Mouse (Mus musculus): ENCODE measurements around the gene Msi2.

Gene Msi2

DNA sequence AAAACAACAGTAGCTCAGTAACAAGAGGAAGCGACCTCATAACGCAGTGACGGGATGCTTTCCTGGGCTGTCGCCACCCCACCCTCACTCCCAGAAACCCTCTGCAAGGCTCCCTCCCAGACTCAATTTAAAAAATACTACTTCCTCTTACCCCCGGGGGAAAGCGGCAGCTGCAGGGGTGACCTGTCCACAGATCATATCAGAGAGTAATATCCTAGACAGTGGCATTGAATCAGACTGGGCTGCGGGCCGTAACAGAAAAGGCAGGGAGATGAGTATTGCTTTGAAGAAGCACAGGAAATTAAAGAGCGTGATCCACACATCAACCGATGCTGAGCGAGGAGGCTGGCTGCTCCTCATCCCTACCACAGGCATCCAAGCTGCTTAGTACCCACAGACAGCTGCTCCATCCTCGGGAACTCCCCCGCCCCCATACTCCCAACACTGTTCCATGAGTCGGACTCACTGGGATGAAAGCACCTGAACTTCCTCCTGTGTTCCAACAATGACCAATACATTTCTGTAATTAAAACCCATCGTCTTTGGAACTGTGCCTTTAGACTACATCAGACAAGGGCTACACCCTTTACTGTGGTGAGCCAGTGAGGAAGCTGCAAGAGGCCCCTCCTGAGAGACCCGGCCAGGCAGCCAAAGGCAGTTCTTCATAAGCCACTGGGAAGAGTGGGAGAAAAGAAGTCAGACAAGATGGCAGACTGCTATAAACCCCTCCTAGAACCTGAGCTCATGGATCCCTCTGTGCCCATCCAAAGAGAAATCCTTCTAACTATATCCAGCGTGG lies 118.8 kb downstream of the Msi2 start:
- peaks cover 50% of the 10 kb centered on the region for H3K36me3 ChIP-seq (ENCODE audit: insufficient read depth, low read length)
- no peaks in the 10 kb centered on the region for H3K27me3 ChIP-seq (ENCODE audit: insufficient read depth, low read length)
- no peaks in the 10 kb centered on the region for H3K9me3 ChIP-seq (ENCODE audit: low read length)
- peak overlapping the region; percentile 37 for H3K4me3 ChIP-seq (replicated peaks; ENCODE audit: low read length)
- H3K4me1 ChIP-seq (replicated peaks; ENCODE audit: low read depth, low read length): peaks cover 95% of the 10 kb centered on the region
- no peak for TF ChIP-seq NANOG (IDR thresholded peaks at IDR 0.05; ENCODE audit: borderline replicate concordance, low read length)

DNA sequence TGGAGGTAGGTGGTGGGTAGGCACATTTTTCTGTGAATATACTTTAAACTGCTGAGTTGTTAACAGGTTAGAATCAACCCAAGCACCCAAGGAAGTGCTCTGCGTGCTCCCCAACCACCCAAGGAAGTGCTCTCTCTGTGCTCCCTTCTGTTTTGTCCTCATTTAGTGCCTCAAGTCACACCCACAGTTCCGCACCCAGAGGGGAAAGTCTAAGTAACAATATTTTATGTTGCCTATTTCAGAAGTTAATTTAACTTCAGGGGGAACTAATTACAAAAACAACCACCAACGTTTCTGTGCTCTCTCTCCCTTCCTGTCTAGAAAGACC lies 119.5 kb downstream of the Msi2 start:
- TF ChIP-seq NANOG (IDR thresholded peaks at IDR 0.05; ENCODE audit: borderline replicate concordance, low read length) (no peak), POU5F1 (IDR thresholded peaks at IDR 0.05; ENCODE audit: borderline replicate concordance, low read length) (no peak), CTCF (conservative IDR thresholded peaks at IDR 0.05; ENCODE audit: low read length) (no peak)
- H3K36me3 ChIP-seq (ENCODE audit: insufficient read depth, low read length): peaks cover 44% of the 10 kb centered on the region
- H3K4me1 ChIP-seq (replicated peaks; ENCODE audit: low read depth, low read length): peaks cover 95% of the 10 kb centered on the region
- no peaks in the 10 kb centered on the region for H3K9me3 ChIP-seq (ENCODE audit: low read length)
- H3K27me3 ChIP-seq (ENCODE audit: insufficient read depth, low read length): no peaks in the 10 kb centered on the region
- peak overlapping the region; percentile 37; the same call in 1 of the 2 replicates for H3K4me3 ChIP-seq (replicated peaks; ENCODE audit: low read length)

DNA sequence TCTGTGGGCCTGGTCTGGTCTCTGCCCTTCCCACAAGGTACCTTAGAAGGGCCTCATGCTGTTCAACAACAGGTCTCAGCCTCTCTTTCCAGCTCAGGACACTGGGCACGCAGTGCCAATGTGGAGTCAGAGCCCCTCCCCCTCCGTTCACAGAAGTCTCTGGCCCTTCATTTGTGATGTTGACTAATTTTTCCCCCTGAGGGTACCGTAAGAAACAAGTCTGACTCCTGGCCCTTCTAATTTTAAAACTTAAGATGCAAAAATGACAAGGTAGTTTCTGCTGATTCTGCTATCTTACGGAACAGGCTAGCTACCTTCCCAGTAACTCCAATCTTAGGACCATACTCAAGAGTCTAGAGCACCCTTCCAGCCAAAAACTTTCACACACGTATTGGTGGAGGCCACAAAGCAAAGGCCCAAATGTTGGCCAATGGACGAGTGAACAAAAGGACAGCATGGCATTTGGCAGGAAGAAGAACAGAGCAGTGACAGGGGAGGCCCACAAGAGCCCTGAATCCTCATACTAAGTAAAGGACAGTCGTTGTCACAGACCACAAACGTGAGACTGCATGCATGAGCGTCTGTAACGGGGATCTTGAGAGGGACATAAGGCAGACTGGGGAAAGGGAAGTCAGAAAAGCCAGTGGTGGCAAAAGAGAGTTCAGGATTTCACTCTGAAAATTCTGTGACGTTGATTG lies 120.0 kb downstream of the Msi2 start:
- Histone ChIP-seq H3K36me3 (ENCODE audit: insufficient read depth, low read length) (peaks cover 39% of the 10 kb centered on the region), H3K4me1 (replicated peaks; ENCODE audit: low read depth, low read length) (peaks cover 95% of the 10 kb centered on the region), H3K9me3 (ENCODE audit: low read length) (no peaks in the 10 kb centered on the region), H3K27me3 (ENCODE audit: insufficient read depth, low read length) (no peaks in the 10 kb centered on the region), H3K4me3 (replicated peaks; ENCODE audit: low read length) (no peak overlapping the region)
- no peak for TF ChIP-seq NANOG (IDR thresholded peaks at IDR 0.05; ENCODE audit: borderline replicate concordance, low read length)
- no peak for TF ChIP-seq POU5F1 (IDR thresholded peaks at IDR 0.05; ENCODE audit: borderline replicate concordance, low read length)
- TF ChIP-seq CTCF (conservative IDR thresholded peaks at IDR 0.05; ENCODE audit: low read length): no peak

DNA sequence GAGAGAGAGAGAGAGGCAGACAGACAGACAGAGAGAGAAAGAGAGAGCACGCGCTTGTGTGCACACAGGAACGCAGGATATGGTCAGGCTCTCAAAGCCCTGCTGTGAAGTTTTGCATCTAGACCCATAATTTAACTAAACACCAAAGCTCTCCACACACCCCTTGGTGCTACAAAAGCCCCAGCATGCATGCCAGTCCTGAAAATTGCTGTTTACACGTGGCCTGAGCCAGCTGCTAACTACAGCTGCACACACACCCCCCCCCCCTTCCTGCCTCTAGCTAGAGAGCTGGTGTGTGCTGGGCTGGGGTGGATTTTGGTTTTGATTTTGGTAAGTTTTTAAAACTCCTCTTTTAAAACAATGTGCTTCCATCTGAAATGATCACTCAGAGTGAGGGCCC lies 122.7 kb downstream of the Msi2 start:
- no peak for TF ChIP-seq CTCF (conservative IDR thresholded peaks at IDR 0.05; ENCODE audit: low read length)
- no peak for TF ChIP-seq NANOG (IDR thresholded peaks at IDR 0.05; ENCODE audit: borderline replicate concordance, low read length)
- TF ChIP-seq POU5F1 (IDR thresholded peaks at IDR 0.05; ENCODE audit: borderline replicate concordance, low read length): no peak
- H3K4me3 ChIP-seq (replicated peaks; ENCODE audit: low read length): no peak overlapping the region

DNA sequence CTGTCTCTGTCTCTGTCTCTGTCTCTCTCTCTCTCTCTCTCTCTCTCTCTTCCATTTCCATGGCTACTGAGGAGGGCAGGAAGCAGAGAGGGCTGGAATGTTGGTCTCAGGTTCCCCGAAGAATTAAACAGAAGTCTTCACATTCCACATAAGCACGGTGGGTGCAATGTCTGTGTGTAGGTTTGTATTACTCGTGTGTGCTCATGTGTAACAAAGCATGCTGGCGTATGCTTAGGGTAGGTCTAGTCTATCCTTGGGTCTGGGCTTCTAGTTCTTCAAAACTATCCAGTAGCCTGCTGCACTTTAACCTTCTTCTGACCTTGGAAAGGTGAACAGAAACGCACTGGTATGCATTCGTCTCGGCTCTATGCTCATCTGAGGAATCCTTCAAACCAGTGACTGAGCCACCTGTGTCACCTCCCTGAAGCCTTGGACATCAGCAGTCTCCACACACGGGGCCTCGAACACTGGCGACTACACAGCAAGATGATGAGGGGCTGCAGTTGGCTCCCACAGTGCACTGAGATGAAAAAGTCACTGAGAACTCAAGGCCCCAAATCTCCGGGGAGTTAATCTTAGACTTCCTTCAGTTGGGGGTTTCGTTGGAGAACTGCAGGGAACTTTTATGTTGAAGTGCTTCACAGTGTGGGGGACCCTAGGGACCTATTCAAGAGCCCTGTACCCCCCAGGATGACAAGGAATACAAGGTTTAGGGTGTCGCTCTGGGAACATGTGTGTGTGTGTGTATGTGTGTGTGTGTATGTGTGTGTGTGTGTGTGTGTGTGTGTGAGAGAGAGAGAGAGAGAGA lies 123.3 kb downstream of the Msi2 start:
- H3K9me3 ChIP-seq (ENCODE audit: low read length): no peaks in the 10 kb centered on the region
- H3K4me3 ChIP-seq (replicated peaks; ENCODE audit: low read length): no peak overlapping the region; the same call in 1 of the 2 replicates
- TF ChIP-seq POU5F1 (IDR thresholded peaks at IDR 0.05; ENCODE audit: borderline replicate concordance, low read length) (no peak), NANOG (IDR thresholded peaks at IDR 0.05; ENCODE audit: borderline replicate concordance, low read length) (no peak), CTCF (conservative IDR thresholded peaks at IDR 0.05; ENCODE audit: low read length) (no peak)
- peaks cover 30% of the 10 kb centered on the region for H3K36me3 ChIP-seq (ENCODE audit: insufficient read depth, low read length)
- no peaks in the 10 kb centered on the region for H3K27me3 ChIP-seq (ENCODE audit: insufficient read depth, low read length)
- H3K4me1 ChIP-seq (replicated peaks; ENCODE audit: low read depth, low read length): peaks cover 92% of the 10 kb centered on the region

More for the DNA sequence above, 122.7 kb downstream of the Msi2 start:
- Histone ChIP-seq H3K27me3 (ENCODE audit: insufficient read depth, low read length) (no peaks in the 10 kb centered on the region), H3K36me3 (ENCODE audit: insufficient read depth, low read length) (peaks cover 28% of the 10 kb centered on the region), H3K9me3 (ENCODE audit: low read length) (no peaks in the 10 kb centered on the region), H3K4me1 (replicated peaks; ENCODE audit: low read depth, low read length) (peaks cover 92% of the 10 kb centered on the region)

DNA sequence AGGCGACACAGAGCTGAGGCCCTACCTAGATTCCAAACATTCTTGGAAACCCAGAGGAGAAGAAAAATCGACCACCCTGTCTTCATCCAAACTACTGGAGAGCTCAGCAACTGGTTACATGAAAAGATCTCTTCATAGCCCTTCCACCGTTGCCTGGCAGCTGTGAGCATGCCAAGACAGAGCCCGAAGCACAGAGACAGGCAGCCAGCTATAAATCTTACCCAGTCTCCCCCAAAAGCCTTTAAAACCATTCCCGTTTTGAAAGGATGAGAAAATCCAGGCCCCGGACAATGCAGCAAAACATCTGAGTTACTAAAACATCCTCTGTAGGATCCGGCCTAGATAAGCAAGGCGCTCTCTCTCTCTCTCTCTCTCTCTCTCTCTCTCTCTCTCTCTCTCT lies 124.3 kb downstream of the Msi2 start:
- no peaks in the 10 kb centered on the region for H3K9me3 ChIP-seq (ENCODE audit: low read length)
- peaks cover 92% of the 10 kb centered on the region for H3K4me1 ChIP-seq (replicated peaks; ENCODE audit: low read depth, low read length)
- TF ChIP-seq NANOG (IDR thresholded peaks at IDR 0.05; ENCODE audit: borderline replicate concordance, low read length) (no peak), CTCF (conservative IDR thresholded peaks at IDR 0.05; ENCODE audit: low read length) (no peak), POU5F1 (IDR thresholded peaks at IDR 0.05; ENCODE audit: borderline replicate concordance, low read length) (no peak)
- H3K4me3 ChIP-seq (replicated peaks; ENCODE audit: low read length): no peak overlapping the region
- H3K36me3 ChIP-seq (ENCODE audit: insufficient read depth, low read length): peaks cover 40% of the 10 kb centered on the region
- no peaks in the 10 kb centered on the region for H3K27me3 ChIP-seq (ENCODE audit: insufficient read depth, low read length)

DNA sequence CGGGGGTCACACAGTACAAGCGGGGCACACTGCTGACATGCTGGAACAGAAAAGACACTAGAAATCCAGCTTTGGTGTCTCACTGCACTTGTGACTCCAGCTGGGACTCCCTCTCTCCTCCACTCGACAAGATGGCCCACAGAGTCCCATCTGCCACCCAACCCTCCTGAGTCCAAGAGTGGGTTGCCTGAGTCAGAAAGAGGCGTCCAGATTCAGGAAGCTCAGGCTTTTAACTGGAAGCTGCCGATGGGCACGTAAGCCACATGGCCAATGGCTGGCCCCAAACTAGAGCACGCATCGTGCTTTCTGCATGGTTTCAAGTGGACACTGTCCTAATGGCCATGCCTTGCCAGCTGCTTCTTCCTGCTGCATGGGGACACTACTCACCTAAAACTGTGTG lies 126.2 kb downstream of the Msi2 start:
- TF ChIP-seq POU5F1 (IDR thresholded peaks at IDR 0.05; ENCODE audit: borderline replicate concordance, low read length) (no peak), CTCF (conservative IDR thresholded peaks at IDR 0.05; ENCODE audit: low read length) (no peak), NANOG (IDR thresholded peaks at IDR 0.05; ENCODE audit: borderline replicate concordance, low read length) (no peak)
- peaks cover 53% of the 10 kb centered on the region for H3K36me3 ChIP-seq (ENCODE audit: insufficient read depth, low read length)
- H3K4me1 ChIP-seq (replicated peaks; ENCODE audit: low read depth, low read length): peaks cover 92% of the 10 kb centered on the region
- H3K9me3 ChIP-seq (ENCODE audit: low read length): no peaks in the 10 kb centered on the region
- H3K4me3 ChIP-seq (replicated peaks; ENCODE audit: low read length): no peak overlapping the region
- no peaks in the 10 kb centered on the region for H3K27me3 ChIP-seq (ENCODE audit: insufficient read depth, low read length)

DNA sequence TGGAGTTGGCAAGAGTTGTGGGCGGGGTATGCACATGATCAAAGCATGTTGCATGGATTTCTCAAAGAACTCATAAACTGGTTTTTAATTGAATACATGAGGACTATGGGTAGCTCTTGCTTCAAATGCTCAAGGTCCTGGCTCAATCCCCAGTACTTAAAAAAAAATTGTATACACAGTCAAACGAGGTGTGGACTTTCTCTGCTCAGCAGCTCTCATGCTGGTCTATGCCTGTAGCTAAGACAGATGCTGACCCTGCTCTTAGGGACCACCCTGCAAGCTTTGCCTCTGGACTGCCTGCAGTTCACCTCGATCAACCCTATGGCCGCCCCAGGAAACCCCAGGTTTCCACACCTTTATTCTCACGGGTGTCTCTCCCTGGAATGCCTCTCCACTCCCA lies 127.7 kb downstream of the Msi2 start:
- TF ChIP-seq POU5F1 (IDR thresholded peaks at IDR 0.05; ENCODE audit: borderline replicate concordance, low read length) (no peak), CTCF (conservative IDR thresholded peaks at IDR 0.05; ENCODE audit: low read length) (no peak), NANOG (IDR thresholded peaks at IDR 0.05; ENCODE audit: borderline replicate concordance, low read length) (no peak)

More for the DNA sequence above, 127.7 kb downstream of the Msi2 start:
- Histone ChIP-seq H3K4me3 (replicated peaks; ENCODE audit: low read length) (no peak overlapping the region), H3K36me3 (ENCODE audit: insufficient read depth, low read length) (peaks cover 45% of the 10 kb centered on the region), H3K4me1 (replicated peaks; ENCODE audit: low read depth, low read length) (peaks cover 92% of the 10 kb centered on the region), H3K27me3 (ENCODE audit: insufficient read depth, low read length) (no peaks in the 10 kb centered on the region), H3K9me3 (ENCODE audit: low read length) (no peaks in the 10 kb centered on the region)

Measured in E14TG2a.4 (cell line).